Mouse (Mus musculus) WW6 (cell line): ENCODE data around the gene 9030624G23Rik.
"Not testable (repeated sequence)": the region's sequence is repeated elsewhere in the genome, so short reads cannot be mapped to it uniquely, and the experiment has no call there.

Source experiments
- DNase-seq: peaks from one replicate; pipeline ENCODE4 v3.0.0-alpha.2; 2013; ENCODE audit warnings: low read depth, low spot score

Gene 9030624G23Rik

DNA sequence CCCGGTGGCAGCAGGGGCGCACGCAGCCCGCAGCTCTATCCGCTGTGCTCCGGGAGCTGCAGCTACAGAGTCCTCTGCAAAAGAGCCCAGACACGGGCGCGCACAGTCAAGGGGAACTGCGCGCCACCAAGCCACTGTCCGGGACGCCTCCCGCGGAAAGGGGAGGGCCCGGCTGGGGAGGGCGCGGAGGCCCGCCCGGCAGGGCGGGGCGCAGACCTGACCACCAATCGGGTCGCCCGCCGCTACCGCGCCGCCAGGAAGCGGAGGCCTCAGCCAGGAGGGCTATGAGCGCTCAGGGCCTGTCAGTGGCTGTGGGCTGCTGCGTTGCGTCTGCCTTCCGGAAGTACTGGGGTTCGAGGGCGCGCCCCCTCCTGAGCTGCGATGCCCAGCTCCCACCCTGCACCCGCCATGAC lies at the start of gene 9030624G23Rik:
Gene 9030624G23Rik, minus strand, starts transcription at position 139 of the 413 bp plus-strand sequence.
- peak; percentile 49 for DNase-seq

GRCm38 (mm10) chr12:24083096-24083495 lies 13.9 kb downstream of the 9030624G23Rik start:
- DNase-seq: not testable (repeated sequence)
